Mouse (Mus musculus): ENCODE data around the gene Tex19.1.

- no peak for TF ChIP-seq CTCF (IDR thresholded peaks at IDR 0.05; ENCODE audit: low read depth)
- no peak for TF ChIP-seq EP300 (IDR thresholded peaks at IDR 0.05; ENCODE audit: low read depth)
Measured at GRCm38 (mm10) chr11:121160636-121161346, 14.8 kb downstream of the Tex19.1 start.

All from heart, postnatal 0 days (tissue).